Mouse (Mus musculus) ovary, adult 2 months (tissue): ENCODE data around the gene Kcnk3. TPM values are rescaled to one million over a fixed set of nuclear protein-coding genes. Genes with fewer than 3 reads are reported as not detected.

ENCODE experiments used
- polyA plus RNA-seq: library from polyadenylated mRNA; depleted of rRNA; stranded (reverse); fragments of >200 nt; gene quantifications from 2 replicates; pipeline ENCODE4 v1.2.3, GENCODE M21; 2012; rRNA removed

Kcnk3 gene
- polyA plus RNA-seq = 143 and 186 TPM in 2 replicates

DNA sequence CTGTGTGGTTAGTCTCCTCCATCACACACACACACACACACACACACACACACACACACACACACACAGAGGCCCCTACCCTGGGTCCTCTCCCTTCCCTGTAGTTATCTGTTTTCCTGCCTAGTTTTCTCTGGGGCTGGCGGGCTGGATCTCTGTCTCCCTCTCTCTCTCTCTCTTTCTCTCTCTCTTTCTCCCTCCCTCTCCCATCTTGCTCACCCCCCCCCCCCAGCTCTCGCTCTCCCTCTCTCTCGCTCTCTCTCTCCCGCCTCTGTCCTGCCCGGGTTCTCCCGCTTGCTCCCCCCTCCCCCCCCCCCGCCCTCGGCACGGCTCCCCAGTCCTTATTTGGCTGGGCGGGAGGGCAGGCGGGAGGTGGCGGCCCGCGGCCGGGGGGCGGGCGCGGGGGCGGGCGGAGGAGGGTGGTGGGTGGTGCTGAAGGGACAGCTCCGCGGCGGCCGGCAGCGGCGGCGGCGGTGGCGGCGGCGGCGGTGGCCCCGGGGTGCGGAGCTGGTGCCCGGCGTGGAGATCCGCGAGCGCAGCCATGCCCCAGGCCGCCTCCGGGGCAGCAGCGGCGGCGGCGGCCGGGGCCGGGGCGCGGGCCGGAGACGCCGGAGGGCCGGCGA, at the start of gene Kcnk3:
Gene Kcnk3 (plus strand): TSS at position 490 of the 620 bp plus-strand sequence.

DNA sequence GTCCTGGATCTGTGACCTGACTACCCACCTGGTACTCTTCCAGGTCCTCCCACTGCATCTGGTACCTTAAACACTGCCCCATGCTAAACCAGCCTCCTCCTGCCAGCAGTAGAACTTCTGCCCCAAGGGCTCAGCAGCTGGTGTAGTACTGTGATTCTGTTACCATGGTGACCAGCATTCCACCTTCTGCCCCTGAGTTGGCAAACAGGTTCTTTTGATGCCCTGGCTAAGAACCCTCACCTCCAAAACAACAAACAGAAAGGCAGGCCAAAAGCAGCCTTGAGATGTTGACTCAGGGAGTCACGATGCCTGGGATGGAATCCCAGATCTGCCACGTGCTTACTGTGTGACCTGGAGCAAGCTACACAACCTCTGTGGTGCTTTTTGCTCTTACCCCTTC, 42.3 kb upstream of the Kcnk3 start, which contains the start of gene Cib4:
Gene Cib4 (minus strand): TSS at position 139 of the 400 bp plus-strand sequence.

DNA sequence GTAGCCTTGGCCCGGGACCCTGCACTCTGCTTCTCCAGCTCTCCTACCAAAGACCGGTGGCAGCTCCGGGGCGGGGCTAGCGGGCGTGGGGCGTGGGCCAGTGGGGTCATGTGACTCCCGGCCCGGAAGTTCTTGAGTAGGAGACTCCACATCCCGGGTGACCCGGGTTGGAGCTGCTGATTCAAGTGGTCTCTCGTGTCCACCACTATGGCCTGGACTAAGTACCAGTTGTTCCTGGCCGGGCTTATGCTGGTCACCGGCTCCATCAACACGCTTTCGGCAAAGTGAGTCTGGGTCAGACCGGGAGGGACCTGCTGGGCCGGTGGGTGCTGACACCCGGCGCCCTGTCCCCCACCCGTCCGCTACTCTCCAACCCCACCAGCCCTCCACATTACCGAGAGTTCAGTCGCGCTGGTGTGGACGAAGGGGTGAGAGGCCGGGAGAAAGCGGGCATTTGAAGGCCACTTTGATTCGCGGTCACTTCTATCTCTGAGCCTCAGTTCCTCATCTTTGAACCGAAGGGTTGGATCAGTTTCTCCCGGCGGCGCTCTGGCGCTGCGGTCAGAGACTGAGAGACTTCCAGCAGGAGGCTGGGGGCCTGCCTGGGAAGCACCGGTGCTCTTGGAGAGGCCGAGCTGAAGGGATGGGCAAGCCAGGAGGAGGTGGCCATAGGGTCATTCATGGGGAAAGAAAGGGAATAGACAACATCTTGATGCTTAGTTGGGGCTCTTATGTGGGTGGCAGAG, 60.0 kb downstream of the Kcnk3 start, which contains the start of gene Slc35f6:
Gene Slc35f6 (plus strand): TSS at position 119 of the 746 bp plus-strand sequence.

DNA sequence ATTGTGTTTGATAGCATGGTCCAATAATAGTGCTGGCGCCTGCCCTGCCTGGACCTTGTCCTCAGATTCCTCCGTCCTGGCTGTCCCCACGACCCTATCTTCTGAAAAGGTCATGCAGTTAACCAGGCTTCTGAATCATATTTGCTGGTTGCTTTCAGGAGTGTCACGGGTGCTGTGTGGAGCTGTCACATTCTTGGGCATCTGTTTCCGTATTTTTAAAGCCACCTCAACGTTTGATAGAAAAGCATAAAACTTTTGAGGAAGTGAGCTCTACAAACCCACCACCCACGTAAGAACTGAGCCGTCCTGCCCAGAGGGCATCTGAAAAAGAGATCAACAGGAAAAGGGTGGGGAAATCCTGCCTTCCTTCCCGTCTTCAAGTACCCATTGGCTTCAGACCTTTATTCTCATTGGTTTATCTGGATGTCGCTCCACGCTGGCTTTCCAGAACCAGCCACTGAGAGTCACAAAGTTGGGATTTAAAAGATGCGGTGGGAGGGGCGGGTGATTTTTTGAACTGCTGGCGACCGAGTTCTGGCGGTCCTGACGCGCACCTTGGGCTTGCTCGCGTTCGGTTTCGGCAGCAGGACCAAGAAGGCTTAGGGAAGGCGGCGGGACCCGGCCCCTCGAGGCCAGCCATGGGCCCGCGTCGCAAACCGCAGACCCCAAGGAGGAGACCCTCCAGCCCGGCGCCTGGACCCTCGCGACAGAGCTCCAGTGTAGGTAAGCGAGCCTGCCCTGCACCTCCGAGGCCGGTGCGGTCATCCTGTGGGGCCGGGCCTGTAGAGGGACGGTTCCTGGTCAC, 78.6 kb downstream of the Kcnk3 start, which contains the start of gene Cenpa:
Gene Cenpa (plus strand): TSS at position 387 of the 805 bp plus-strand sequence.

Other genes starting within 250 kb of the Kcnk3 start
- 2.5 and 2.6 TPM in 2 replicates for gene Otof, start 126.2 kb upstream of the Kcnk3 start, polyA plus RNA-seq
- gene 1700001C02Rik, start 122.1 kb upstream of the Kcnk3 start, polyA plus RNA-seq = 22.9 and 33.7 TPM in 2 replicates
- 0.26 TPM in 1 of 2 replicates, not detected in the other for gene Cib4, start 42.3 kb upstream of the Kcnk3 start, polyA plus RNA-seq
- gene Slc35f6, start 59.8 kb downstream of the Kcnk3 start, polyA plus RNA-seq = 148 and 153 TPM in 2 replicates
- 37.4 and 41.0 TPM in 2 replicates for gene Cenpa, start 78.6 kb downstream of the Kcnk3 start, polyA plus RNA-seq
- 27.2 and 40.7 TPM in 2 replicates for gene Dpysl5, start 123.4 kb downstream of the Kcnk3 start, polyA plus RNA-seq
- 55.0 and 61.6 TPM in 2 replicates for gene Mapre3, start 226.5 kb downstream of the Kcnk3 start, polyA plus RNA-seq